Mouse (Mus musculus) lung, embryonic 16.5 days (tissue): ENCODE measurements around the gene Zfp335. TPM values are rescaled to one million over a fixed set of nuclear protein-coding genes. Genes with fewer than 3 reads are reported as not detected.
"Not testable (repeated sequence)": the region's sequence is repeated elsewhere in the genome, so short reads cannot be mapped to it uniquely, and the experiment has no call there.

ENCODE experiments used
- ATAC-seq: fragments of 200-750 bp; cut with Nextera tagmentation; 2 replicates; pipeline ENCODE4 v1.8.0; 2017; ENCODE audit warnings: low read depth, mild to moderate bottlenecking, moderate library complexity
- H3K27ac ChIP-seq: fragments of 300-500 bp; sonication (generic); 2 replicates; pipeline ENCODE4 v1.5.1; 2014; ENCODE audit warnings: mild to moderate bottlenecking, control low read depth, low read length
- H3K27me3 ChIP-seq: fragments of 300-500 bp; sonication (generic); 2 replicates; pipeline ENCODE4 v1.6.1; 2014; ENCODE audit warnings: low read depth, low read length, mixed read lengths; ENCODE audit not compliant: control insufficient read depth, insufficient read depth
- H3K36me3 ChIP-seq: fragments of 300-500 bp; sonication (generic); 2 replicates; pipeline ENCODE4 v1.6.1; 2014; ENCODE audit warnings: low read length; ENCODE audit not compliant: control insufficient read depth, insufficient read depth
- H3K4me1 ChIP-seq: fragments of 300-500 bp; sonication (generic); replicated peaks from 2 replicates; pipeline ENCODE4 v1.6.1; 2014; ENCODE audit warnings: low read length, mixed read lengths; ENCODE audit not compliant: control insufficient read depth, insufficient read depth
- H3K4me2 ChIP-seq: fragments of 300-500 bp; sonication (generic); 2 replicates; pipeline ENCODE4 v1.6.1; 2014; ENCODE audit warnings: low read depth, low read length, control low read depth
- H3K4me3 ChIP-seq: fragments of 300-500 bp; sonication (generic); 2 replicates; pipeline ENCODE4 v1.5.1; 2014; ENCODE audit warnings: mild to moderate bottlenecking, low read length, control low read depth
- H3K9ac ChIP-seq: fragments of 300-500 bp; sonication (generic); 2 replicates; pipeline ENCODE4 v1.6.1; 2014; ENCODE audit warnings: low read length, control low read depth
- H3K9me3 ChIP-seq: fragments of 300-500 bp; sonication (generic); 2 replicates; pipeline ENCODE4 v1.6.1; 2016; ENCODE audit warnings: low read length; ENCODE audit not compliant: control insufficient read depth
- WGBS: fragments of 180-500 bp; shearing (Covaris S2); extraction: QIAGEN DNeasy Blood & Tissue Kit; methylation state at CpG from one replicate; pipeline ENCODE4 v1.1.7; 2014; 5-methylcytosine and 5-hydroxymethylcytosine counted together
- polyA plus RNA-seq: library from polyadenylated mRNA; unstranded; fragments of >200 nt; fragmentation: Nextera tagmentation; extraction: Ambion mirVana; gene quantifications from 2 replicates; pipeline ENCODE4 v1.2.1, GENCODE M21; 2015

Zfp335 gene
- polyA plus RNA-seq, 1 experiment from 2014 or later: 14.6 TPM

DNA sequence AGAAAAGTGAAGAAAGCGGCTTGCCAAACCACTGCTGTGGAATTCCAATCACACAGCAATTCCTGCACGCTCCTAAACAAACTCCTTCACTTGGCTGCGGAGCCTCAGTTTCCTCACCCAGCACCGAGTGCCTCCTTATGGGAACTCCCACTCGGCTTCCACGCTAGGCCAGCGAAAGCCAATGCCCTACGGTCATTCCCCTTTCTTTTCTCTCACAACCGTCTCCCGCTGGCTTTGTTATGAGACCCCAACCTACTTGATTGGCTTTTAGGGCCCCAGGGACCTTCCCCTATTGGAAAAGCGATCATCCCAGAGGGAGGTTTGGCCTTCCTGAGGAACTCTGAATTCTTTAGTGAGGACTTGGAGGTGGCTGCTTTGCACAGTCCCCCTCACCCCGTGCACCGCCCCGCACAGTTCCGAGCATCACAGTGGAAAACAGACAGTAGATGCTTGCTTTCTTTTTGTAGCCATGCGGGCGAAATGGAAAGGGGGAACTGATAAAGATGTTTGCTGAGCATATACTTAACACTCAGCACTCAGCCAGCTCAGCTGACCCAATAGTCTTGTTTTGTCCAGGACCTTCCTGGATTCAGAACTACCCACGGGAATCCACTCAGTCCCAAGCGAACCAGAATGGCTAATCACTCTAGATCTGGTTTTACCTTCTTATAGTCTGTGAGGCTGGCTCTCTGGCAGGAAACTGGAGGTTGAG, 53.6 kb downstream of the Zfp335 start:
- Histone ChIP-seq H3K4me1 (peaks cover 53% of the 10 kb centered on the region), H3K4me2 (peak overlapping the region; percentile 72), H3K9me3 (no peaks in the 10 kb centered on the region), H3K9ac (peak overlapping the region; percentile 70), H3K27ac (peak overlapping the region; percentile 49), H3K4me3 (peak overlapping the region; percentile 64), H3K27me3 (no peaks in the 10 kb centered on the region), H3K36me3 (no peaks in the 10 kb centered on the region)
- ATAC-seq: no peak; the same call in 1 of the 2 replicates
- 9% methylated on average over 19 of the region's 19 CpGs for WGBS

DNA sequence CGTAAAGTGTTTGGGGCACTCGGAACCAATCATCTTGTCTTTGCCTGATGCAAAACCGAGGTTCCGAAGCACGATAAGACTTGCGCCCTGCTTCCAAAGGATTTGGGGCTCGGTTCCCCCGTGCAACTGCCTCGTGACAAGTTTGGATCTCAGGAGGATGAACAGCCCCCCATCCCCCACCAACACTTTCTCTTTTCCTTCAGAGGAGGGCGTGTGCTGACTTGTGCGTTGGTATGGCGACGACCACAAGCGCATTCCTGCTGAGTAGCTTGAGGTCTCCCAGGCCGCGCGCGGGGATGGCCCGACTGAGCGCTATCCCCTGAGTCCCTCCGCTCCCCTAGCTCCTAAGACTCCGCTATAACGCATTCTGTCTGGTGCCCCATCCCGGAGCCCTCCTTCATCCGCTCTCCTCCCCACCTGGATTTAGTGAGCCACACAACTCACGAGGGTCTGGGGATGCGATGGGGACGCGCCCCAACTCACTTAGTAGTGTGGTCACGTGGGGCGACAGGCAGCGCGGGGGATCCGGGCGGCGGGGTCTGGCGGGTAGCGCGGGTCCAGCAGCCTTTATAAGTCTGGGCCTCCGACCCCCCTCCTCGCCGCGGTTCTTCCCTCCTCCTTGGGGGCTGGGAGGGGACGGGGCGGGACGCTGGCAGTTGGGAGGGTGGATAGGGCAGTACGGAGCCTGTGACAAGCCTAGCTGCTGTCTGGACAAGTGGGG, 54.3 kb downstream of the Zfp335 start, which contains the start of gene Pltp:
Gene Pltp (minus strand): TSS at position 611 of the 721 bp plus-strand sequence.
- Histone ChIP-seq H3K27ac (peak within 1 kb of the TSS; percentile 49), H3K9me3 (no peaks in the 10 kb centered on the region), H3K27me3 (no peaks in the 10 kb centered on the region), H3K4me2 (peak within 1 kb of the TSS; percentile 72), H3K36me3 (no peaks in the 10 kb centered on the region), H3K4me1 (peaks cover 46% of the 10 kb centered on the region), H3K9ac (peak within 1 kb of the TSS; percentile 70), H3K4me3 (peak within 1 kb of the TSS; percentile 64)
- ATAC-seq: peak; percentile 78
- under 1% methylated on average over 47 of the region's 47 CpGs for WGBS

GRCm38 (mm10) chr2:164856309-164857100, 55.1 kb downstream of the Zfp335 start:
- Histone ChIP-seq H3K27ac (peak overlapping the region; percentile 28; the same call in 1 of the 2 replicates), H3K9me3 (no peaks in the 10 kb centered on the region), H3K4me2 (peak overlapping the region; percentile 72), H3K27me3 (no peaks in the 10 kb centered on the region), H3K9ac (peak overlapping the region; percentile 70), H3K36me3 (peaks cover 4% of the 10 kb centered on the region; the same call in 1 of the 2 replicates), H3K4me1 (peaks cover 39% of the 10 kb centered on the region), H3K4me3 (peak overlapping the region; percentile 64)
- peak; percentile 8; the same call in 1 of the 2 replicates for ATAC-seq
- under 1% methylated on average over 42 of the region's 42 CpGs for WGBS

GRCm38 (mm10) chr2:164855572-164855971, 56.0 kb downstream of the Zfp335 start:
- Histone ChIP-seq H3K4me3 (peak overlapping the region; percentile 64; the same call in 1 of the 2 replicates), H3K4me1 (peaks cover 30% of the 10 kb centered on the region), H3K4me2 (peak overlapping the region; percentile 72; the same call in 1 of the 2 replicates)
- not testable (repeated sequence) for H3K9me3 ChIP-seq, H3K9ac ChIP-seq, H3K27me3 ChIP-seq, H3K36me3 ChIP-seq, ATAC-seq, H3K27ac ChIP-seq
- 74% methylated on average over 5 of the region's 5 CpGs for WGBS

DNA sequence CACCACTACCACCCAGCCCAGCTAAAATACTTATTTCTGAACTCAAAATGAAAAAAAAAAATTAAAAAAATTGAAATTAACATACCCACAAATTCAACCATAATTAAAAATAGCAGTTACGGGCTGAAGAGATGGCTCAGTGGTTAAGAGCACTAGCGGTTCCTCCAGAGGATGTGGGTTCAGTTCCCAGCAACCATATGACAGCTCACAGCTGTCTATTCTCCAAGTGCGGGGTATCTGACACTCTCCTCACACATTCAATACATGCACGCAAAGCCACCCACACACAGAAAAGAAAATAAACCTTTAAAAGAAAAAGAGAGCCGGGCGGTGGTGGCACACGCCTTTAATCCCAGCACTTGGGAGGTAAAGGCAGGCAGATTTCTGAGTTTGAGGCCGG, 61.5 kb downstream of the Zfp335 start:
- no peaks in the 10 kb centered on the region for H3K27me3 ChIP-seq
- WGBS: 56% methylated on average over 8 of the region's 8 CpGs
- H3K36me3 ChIP-seq: peaks cover 17% of the 10 kb centered on the region
- no peak for ATAC-seq
- no peak overlapping the region for H3K9ac ChIP-seq
- H3K9me3 ChIP-seq: 0 out of 2 replicates have a peak, but pooled peaks cover 2% of the 10 kb centered on the region
- no peak overlapping the region for H3K27ac ChIP-seq
- no peak overlapping the region for H3K4me3 ChIP-seq
- peaks cover 5% of the 10 kb centered on the region for H3K4me1 ChIP-seq
- no peak overlapping the region for H3K4me2 ChIP-seq

- Histone ChIP-seq H3K4me1 (no peaks in the 10 kb centered on the region), H3K4me2 (no peak overlapping the region), H3K27ac (no peak overlapping the region), H3K27me3 (no peaks in the 10 kb centered on the region), H3K9ac (no peak overlapping the region), H3K9me3 (0 out of 2 replicates have a peak, but pooled peaks cover 2% of the 10 kb centered on the region), H3K36me3 (peaks cover 10% of the 10 kb centered on the region), H3K4me3 (no peak overlapping the region)
- no peak for ATAC-seq
- 51% methylated on average over 3 of the region's 3 CpGs for WGBS
These were observed 65.8 kb downstream of the Zfp335 start for GRCm38 (mm10) chr2:164845782-164846181.

Other genes with a start within 250 kb of the Zfp335 start
- not detected in 2 replicates for gene Wfdc11, start 237.7 kb downstream of the Zfp335 start, polyA plus RNA-seq
- gene Wfdc13, start 226.7 kb downstream of the Zfp335 start, polyA plus RNA-seq: 0.20 and 0.46 TPM in 2 replicates
- not detected in 2 replicates for gene Spint4, start 213.3 kb downstream of the Zfp335 start, polyA plus RNA-seq
- not detected in 2 replicates for gene Spint5, start 196.5 kb downstream of the Zfp335 start, polyA plus RNA-seq
- 2.0 and 2.9 TPM in 2 replicates for gene Wfdc3, start 165.8 kb downstream of the Zfp335 start, polyA plus RNA-seq
- 61.3 and 71.9 TPM in 2 replicates for gene Dnttip1, start 165.8 kb downstream of the Zfp335 start, polyA plus RNA-seq
- 494 and 533 TPM in 2 replicates for gene Ube2c, start 141.9 kb downstream of the Zfp335 start, polyA plus RNA-seq
- 27.9 and 94.5 TPM in 2 replicates for gene Tnnc2, start 131.8 kb downstream of the Zfp335 start, polyA plus RNA-seq
- gene Snx21, start 125.9 kb downstream of the Zfp335 start, polyA plus RNA-seq: 23.9 and 30.6 TPM in 2 replicates
- 21.9 and 24.5 TPM in 2 replicates for gene Acot8, start 106.9 kb downstream of the Zfp335 start, polyA plus RNA-seq
- 7.9 and 8.9 TPM in 2 replicates for gene Zswim3, start 106.7 kb downstream of the Zfp335 start, polyA plus RNA-seq
- gene Zswim1, start 89.1 kb downstream of the Zfp335 start, polyA plus RNA-seq: 16.6 and 16.9 TPM in 2 replicates
- not detected in 2 replicates for gene Spata25, start 83.2 kb downstream of the Zfp335 start, polyA plus RNA-seq
- gene Ctsa, start 78.9 kb downstream of the Zfp335 start, polyA plus RNA-seq: 156 and 161 TPM in 2 replicates
- gene Neurl2, start 78.3 kb downstream of the Zfp335 start, polyA plus RNA-seq: 7.1 and 7.8 TPM in 2 replicates
- gene Pltp, start 54.0 kb downstream of the Zfp335 start, polyA plus RNA-seq: 193 and 203 TPM in 2 replicates
- gene Pcif1, start 32.5 kb downstream of the Zfp335 start, polyA plus RNA-seq: 75.3 and 75.8 TPM in 2 replicates
- gene Mmp9, start 29.0 kb upstream of the Zfp335 start, polyA plus RNA-seq: 2.0 and 7.8 TPM in 2 replicates
- gene Slc12a5, start 49.0 kb upstream of the Zfp335 start, polyA plus RNA-seq: 0.47 and 0.53 TPM in 2 replicates
- 64.3 and 64.4 TPM in 2 replicates for gene Ncoa5, start 123.1 kb upstream of the Zfp335 start, polyA plus RNA-seq
- gene Cd40, start 143.9 kb upstream of the Zfp335 start, polyA plus RNA-seq: 41.7 and 41.9 TPM in 2 replicates
- not detected in 2 replicates for gene 1700025C18Rik, start 179.0 kb upstream of the Zfp335 start, polyA plus RNA-seq